Mouse (Mus musculus): Measurements from ENCODE around the gene Mrps7. TPM values are rescaled to one million over a fixed set of nuclear protein-coding genes. Genes with fewer than 3 reads are reported as not detected.
"Not testable (repeated sequence)": the region's sequence is repeated elsewhere in the genome, so short reads cannot be mapped to it uniquely, and the experiment has no call there.

Gene Mrps7
- polyA plus RNA-seq, 1 experiment from 2014 or later: 112 TPM

GRCm38 (mm10) chr11:115635484-115635883 is 31.8 kb downstream of the Mrps7 start:
- WGBS: 73% methylated on average over 8 of the region's 8 CpGs
- DNase-seq (ENCODE audit: low spot score): no peak
- H3K27ac ChIP-seq: no peak overlapping the region
- no peaks in the 10 kb centered on the region for H3K9me3 ChIP-seq
- H3K4me1 ChIP-seq (replicated peaks): peaks cover 9% of the 10 kb centered on the region; the same call in 1 of the 2 replicates
- H3K4me3 ChIP-seq: no peak overlapping the region
- no peaks in the 10 kb centered on the region for H3K27me3 ChIP-seq (ENCODE audit: insufficient read depth, poor library complexity, severe bottlenecking)
- no peaks in the 10 kb centered on the region for H3K36me3 ChIP-seq

DNA sequence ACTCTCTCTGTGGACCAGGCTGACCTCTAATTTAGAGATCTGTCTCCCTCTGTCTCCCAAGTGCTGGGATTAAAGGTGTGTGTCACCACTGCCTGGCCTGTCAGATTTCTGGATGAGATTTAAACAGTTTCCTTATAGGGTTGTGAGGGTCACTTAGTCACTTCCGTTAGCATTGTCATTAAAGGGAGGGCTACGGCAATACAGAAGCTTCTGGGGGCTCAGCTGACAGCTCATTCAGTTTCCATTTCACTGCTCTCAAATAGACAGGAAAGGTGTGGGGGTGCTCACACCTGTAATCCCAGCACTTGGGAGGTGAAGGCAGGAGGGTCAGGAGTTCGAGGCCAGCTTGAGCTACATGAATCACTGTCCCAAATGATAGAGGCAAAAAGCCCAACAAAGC is 33.2 kb downstream of the Mrps7 start:
- DNase-seq (ENCODE audit: low spot score): no peak
- 90% methylated on average over 3 of the region's 3 CpGs for WGBS
- no peak overlapping the region for H3K4me3 ChIP-seq

DNA sequence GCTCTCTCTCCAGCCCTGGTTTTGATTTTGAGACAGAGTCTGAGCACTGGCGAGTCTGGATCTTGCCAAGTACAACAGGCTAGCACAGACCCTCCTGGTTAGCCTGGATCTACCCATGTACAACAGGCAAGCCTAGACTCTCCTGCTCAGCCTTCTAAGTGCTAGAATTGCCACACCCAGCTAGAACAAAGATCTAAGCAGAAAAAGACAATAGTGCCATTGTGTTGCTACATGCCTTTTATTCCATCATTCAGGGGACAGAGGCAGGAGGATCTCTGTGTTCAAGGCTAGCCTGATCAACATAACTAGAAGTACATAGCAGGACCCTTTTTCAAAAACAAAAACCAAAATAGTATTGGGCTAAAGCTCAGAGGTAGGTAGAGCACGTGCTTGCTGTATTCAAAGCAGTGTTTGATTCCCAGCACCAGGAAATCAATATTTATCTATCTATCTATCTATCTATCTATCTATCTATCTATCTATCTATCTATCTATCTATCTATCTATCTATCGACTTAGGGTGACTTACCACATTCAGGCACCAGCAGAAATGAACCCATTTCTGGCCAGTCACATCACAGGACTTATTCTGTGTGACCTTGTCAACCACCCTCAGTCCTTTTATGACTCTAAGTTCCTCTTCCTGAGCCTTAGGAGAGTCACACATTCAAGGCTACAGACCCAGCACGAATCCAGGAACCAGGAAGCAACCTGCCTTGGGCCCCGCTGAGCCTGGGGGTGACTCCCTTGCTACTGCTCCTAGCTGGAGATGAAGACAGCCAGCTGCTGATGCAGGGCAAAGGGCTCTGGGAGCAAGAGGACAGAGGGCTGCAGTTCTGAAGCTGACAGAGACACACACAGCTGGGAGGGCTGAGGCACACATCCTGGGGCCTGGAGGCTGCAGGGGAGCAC is 35.0 kb downstream of the Mrps7 start:
- Histone ChIP-seq H3K4me1 (replicated peaks) (peaks cover 18% of the 10 kb centered on the region; the same call in 1 of the 2 replicates), H3K36me3 (peaks cover 11% of the 10 kb centered on the region), H3K27ac (0 out of 2 replicates have a peak overlapping the region, but pooled peaks have one; percentile 8), H3K4me3 (no peak overlapping the region), H3K9me3 (no peaks in the 10 kb centered on the region), H3K27me3 (ENCODE audit: insufficient read depth, poor library complexity, severe bottlenecking) (no peaks in the 10 kb centered on the region)
- DNase-seq (ENCODE audit: low spot score): no peak
- 75% methylated on average over 5 of the region's 5 CpGs for WGBS

More for the DNA sequence above, 33.2 kb downstream of the Mrps7 start:
- H3K9me3 ChIP-seq: no peaks in the 10 kb centered on the region
- no peaks in the 10 kb centered on the region for H3K36me3 ChIP-seq
- no peak overlapping the region for H3K27ac ChIP-seq
- H3K27me3 ChIP-seq (ENCODE audit: insufficient read depth, poor library complexity, severe bottlenecking): no peaks in the 10 kb centered on the region
- H3K4me1 ChIP-seq (replicated peaks): peaks cover 18% of the 10 kb centered on the region; the same call in 1 of the 2 replicates

GRCm38 (mm10) chr11:115639540-115639939 is 35.8 kb downstream of the Mrps7 start:
- Histone ChIP-seq H3K36me3 (peaks cover 19% of the 10 kb centered on the region), H3K27ac (no peak overlapping the region), H3K4me1 (replicated peaks) (peaks cover 15% of the 10 kb centered on the region; the same call in 1 of the 2 replicates), H3K9me3 (no peaks in the 10 kb centered on the region), H3K27me3 (ENCODE audit: insufficient read depth, poor library complexity, severe bottlenecking) (no peaks in the 10 kb centered on the region), H3K4me3 (no peak overlapping the region)
- WGBS: 90% methylated on average over 4 of the region's 4 CpGs
- DNase-seq (ENCODE audit: low spot score): no peak

DNA sequence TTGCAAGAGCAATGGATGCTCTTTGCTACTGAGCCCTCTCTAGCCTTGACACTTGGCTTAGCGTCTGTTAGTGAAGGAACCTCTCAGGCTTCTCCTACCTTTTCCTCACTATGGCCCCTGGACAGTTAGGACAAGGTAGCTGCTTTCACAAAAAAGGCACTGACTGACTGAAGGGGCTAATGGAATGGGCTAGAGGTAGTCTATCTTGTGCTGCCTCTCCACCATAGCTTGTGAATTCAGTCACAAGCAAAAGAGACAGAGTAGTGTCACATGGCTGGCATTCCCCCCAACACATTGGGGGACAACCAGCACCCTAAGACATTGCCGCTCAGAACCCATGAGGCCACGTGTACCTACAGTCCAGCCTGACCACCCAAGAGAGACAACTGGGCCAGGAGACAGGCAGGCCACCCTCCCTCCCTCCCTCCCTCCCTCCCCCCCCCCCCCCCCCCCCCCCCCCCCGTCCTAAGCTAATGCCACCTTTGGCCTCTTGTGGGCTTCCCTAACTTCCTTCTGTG is 36.6 kb downstream of the Mrps7 start:
- peaks cover 15% of the 10 kb centered on the region; the same call in 1 of the 2 replicates for H3K4me1 ChIP-seq (replicated peaks)
- H3K9me3 ChIP-seq: no peaks in the 10 kb centered on the region
- peaks cover 26% of the 10 kb centered on the region for H3K36me3 ChIP-seq
- H3K4me3 ChIP-seq: no peak overlapping the region
- no peaks in the 10 kb centered on the region for H3K27me3 ChIP-seq (ENCODE audit: insufficient read depth, poor library complexity, severe bottlenecking)
- DNase-seq (ENCODE audit: low spot score): no peak
- WGBS: 83% methylated on average over 3 of the region's 4 CpGs
- no peak overlapping the region for H3K27ac ChIP-seq

DNA sequence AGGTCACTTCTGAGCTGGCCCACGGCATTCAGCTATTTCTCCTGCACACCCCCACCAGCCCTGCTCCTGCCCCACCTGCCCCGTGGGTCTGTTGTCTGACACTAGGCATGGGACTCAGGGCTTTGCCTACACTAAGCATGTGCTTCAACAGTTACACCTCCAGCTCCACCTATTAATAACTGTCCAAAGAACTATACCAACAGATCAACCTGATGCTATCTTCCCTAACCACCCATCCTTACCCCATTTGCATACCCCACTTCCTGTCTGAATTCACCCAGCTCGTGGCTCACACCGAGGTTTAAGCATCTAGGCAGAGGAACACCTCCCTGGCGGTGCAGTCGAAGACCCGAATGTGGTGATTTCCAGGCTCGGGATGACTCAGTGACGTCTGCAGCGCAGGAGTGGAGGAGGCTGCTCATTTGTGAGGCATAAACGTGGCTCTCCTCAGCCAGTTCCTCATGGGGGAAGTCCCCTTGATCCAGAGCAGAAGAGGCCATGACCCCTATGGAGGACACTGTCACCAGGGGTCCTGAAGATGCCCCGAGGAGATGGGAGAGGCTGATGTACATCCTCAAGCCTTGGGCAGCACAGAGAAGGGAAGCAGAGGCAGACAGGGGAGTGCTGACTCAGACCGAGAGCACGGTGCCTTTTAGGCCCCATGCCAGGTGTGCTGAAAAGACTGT is 37.4 kb downstream of the Mrps7 start:
- DNase-seq (ENCODE audit: low spot score): no peak
- Histone ChIP-seq H3K4me3 (no peak overlapping the region), H3K9me3 (no peaks in the 10 kb centered on the region), H3K27me3 (ENCODE audit: insufficient read depth, poor library complexity, severe bottlenecking) (no peaks in the 10 kb centered on the region), H3K27ac (peak overlapping the region; percentile 12; the same call in 1 of the 2 replicates), H3K4me1 (replicated peaks) (peaks cover 15% of the 10 kb centered on the region; the same call in 1 of the 2 replicates), H3K36me3 (peaks cover 33% of the 10 kb centered on the region)
- 56% methylated on average over 14 of the region's 14 CpGs for WGBS

DNA sequence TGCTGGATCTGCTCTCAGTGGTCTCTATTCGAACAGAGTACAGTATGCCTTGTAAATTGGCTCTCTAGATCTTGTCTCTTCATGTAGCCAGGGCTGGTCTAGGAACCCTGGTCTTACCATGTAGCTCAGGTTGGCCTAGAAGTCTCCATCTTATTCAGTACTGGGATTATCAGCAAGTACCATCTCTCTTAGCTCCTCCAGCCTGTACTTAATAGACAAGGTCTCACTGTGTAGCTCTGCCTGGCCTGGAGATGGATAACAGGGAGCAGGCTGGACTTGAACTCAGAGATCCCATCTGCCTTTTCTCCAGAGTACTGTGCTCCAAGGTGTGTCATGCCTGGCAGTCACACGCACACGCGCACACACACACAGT is 37.9 kb downstream of the Mrps7 start:
- H3K4me3 ChIP-seq: no peak overlapping the region
- no peak overlapping the region for H3K27ac ChIP-seq
- peaks cover 38% of the 10 kb centered on the region for H3K36me3 ChIP-seq
- peaks cover 15% of the 10 kb centered on the region; the same call in 1 of the 2 replicates for H3K4me1 ChIP-seq (replicated peaks)
- no peak for DNase-seq (ENCODE audit: low spot score)
- no peaks in the 10 kb centered on the region for H3K9me3 ChIP-seq
- H3K27me3 ChIP-seq (ENCODE audit: insufficient read depth, poor library complexity, severe bottlenecking): no peaks in the 10 kb centered on the region
- 83% methylated on average over 4 of the region's 4 CpGs for WGBS

DNA sequence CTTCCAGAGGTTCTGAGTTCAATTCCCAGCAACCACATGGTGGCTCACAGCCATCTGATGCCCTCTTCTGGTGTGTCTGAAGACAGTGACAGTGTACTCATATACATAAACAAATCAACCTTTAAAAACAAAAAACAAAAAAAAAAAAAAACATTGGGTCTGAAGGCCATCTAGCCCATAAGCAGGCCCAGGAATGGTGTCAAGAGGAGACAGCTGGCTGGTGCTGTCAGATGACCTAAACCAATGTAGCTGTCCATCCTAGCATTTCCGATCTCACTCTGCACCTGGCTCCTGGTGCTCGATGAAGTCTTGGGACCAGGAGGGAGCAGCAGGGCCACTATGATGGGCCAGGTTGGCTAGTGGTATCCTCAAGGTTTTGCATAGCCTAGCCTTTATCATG is 39.0 kb downstream of the Mrps7 start:
- H3K4me1 ChIP-seq (replicated peaks): peaks cover 15% of the 10 kb centered on the region; the same call in 1 of the 2 replicates
- peaks cover 47% of the 10 kb centered on the region for H3K36me3 ChIP-seq
- H3K27me3 ChIP-seq (ENCODE audit: insufficient read depth, poor library complexity, severe bottlenecking): no peaks in the 10 kb centered on the region
- no peak for DNase-seq (ENCODE audit: low spot score)
- no peaks in the 10 kb centered on the region for H3K9me3 ChIP-seq
- WGBS: 97% methylated on average over 2 of the region's 2 CpGs
- no peak overlapping the region for H3K27ac ChIP-seq
- no peak overlapping the region for H3K4me3 ChIP-seq

GRCm38 (mm10) chr11:115643265-115643664 is 39.5 kb downstream of the Mrps7 start:
- Histone ChIP-seq H3K4me1 (replicated peaks) (peaks cover 15% of the 10 kb centered on the region; the same call in 1 of the 2 replicates), H3K4me3 (no peak overlapping the region), H3K9me3 (no peaks in the 10 kb centered on the region), H3K27ac (no peak overlapping the region), H3K36me3 (peaks cover 53% of the 10 kb centered on the region), H3K27me3 (ENCODE audit: insufficient read depth, poor library complexity, severe bottlenecking) (no peaks in the 10 kb centered on the region)
- no peak for DNase-seq (ENCODE audit: low spot score)
- WGBS: 76% methylated on average over 10 of the region's 10 CpGs

- peaks cover 11% of the 10 kb centered on the region; the same call in 1 of the 2 replicates for H3K4me1 ChIP-seq (replicated peaks)
- no peaks in the 10 kb centered on the region for H3K27me3 ChIP-seq (ENCODE audit: insufficient read depth, poor library complexity, severe bottlenecking)
- no peak for DNase-seq (ENCODE audit: low spot score)
- no peak overlapping the region for H3K27ac ChIP-seq
- no peaks in the 10 kb centered on the region for H3K9me3 ChIP-seq
- no peak overlapping the region for H3K4me3 ChIP-seq
- WGBS: 95% methylated on average over 13 of the region's 13 CpGs
- H3K36me3 ChIP-seq: peaks cover 63% of the 10 kb centered on the region
These were observed 40.6 kb downstream of the Mrps7 start for GRCm38 (mm10) chr11:115644308-115644707.

- peaks cover 73% of the 10 kb centered on the region for H3K36me3 ChIP-seq
- WGBS: 97% methylated on average over 14 of the region's 14 CpGs
- not testable (repeated sequence) for H3K9me3 ChIP-seq; H3K27ac ChIP-seq; H3K4me3 ChIP-seq; H3K27me3 ChIP-seq (ENCODE audit: insufficient read depth, poor library complexity, severe bottlenecking); DNase-seq (ENCODE audit: low spot score)
- peaks cover 16% of the 10 kb centered on the region for H3K4me1 ChIP-seq (replicated peaks)
These were observed 41.8 kb downstream of the Mrps7 start for GRCm38 (mm10) chr11:115645498-115645897.

GRCm38 (mm10) chr11:115646439-115646838 is 42.7 kb downstream of the Mrps7 start:
- Histone ChIP-seq H3K4me3 (no peak overlapping the region), H3K27me3 (ENCODE audit: insufficient read depth, poor library complexity, severe bottlenecking) (no peaks in the 10 kb centered on the region), H3K36me3 (peaks cover 82% of the 10 kb centered on the region), H3K9me3 (no peaks in the 10 kb centered on the region), H3K27ac (no peak overlapping the region), H3K4me1 (replicated peaks) (peaks cover 9% of the 10 kb centered on the region)
- DNase-seq (ENCODE audit: low spot score): no peak
- WGBS: 93% methylated on average over 9 of the region's 9 CpGs
